Mouse (Mus musculus): ENCODE results near the gene Gpam. TPM values are rescaled to one million over a fixed set of nuclear protein-coding genes. Genes with fewer than 3 reads are reported as not detected.
"Not testable (repeated sequence)": the region's sequence is repeated elsewhere in the genome, so short reads cannot be mapped to it uniquely, and the experiment has no call there.

Gene Gpam
- polyA plus RNA-seq (2015; fragmentation: Nextera tagmentation; extraction: Ambion mirVana), result 16.6 and 21.5 TPM in 2 replicates

- H3K36me3 ChIP-seq, result no peaks in the 10 kb centered on the region
- no peaks in the 10 kb centered on the region for H3K9me3 ChIP-seq (replicated peaks)
- WGBS (ENCODE audit: insufficient replicate concordance), result 56% methylated on average over 11 of the region's 11 CpGs
- no peak for DNase-seq
- peaks cover 17% of the 10 kb centered on the region for H3K4me1 ChIP-seq (replicated peaks)
- peak within 1 kb of the TSS; percentile 73 for H3K27ac ChIP-seq
- peak within 1 kb of the TSS; percentile 52 for H3K4me2 ChIP-seq
- no peaks in the 10 kb centered on the region for H3K27me3 ChIP-seq
- H3K9ac ChIP-seq, result peak within 1 kb of the TSS; percentile 53
- H3K4me3 ChIP-seq (replicated peaks), result peak within 1 kb of the TSS; percentile 42
- ATAC-seq (ENCODE audit: low read depth), result peak; percentile 71
Observed at GRCm38 (mm10) chr19:55127072-55127718, at the start of gene Gpam. TSS of gene Gpam (minus strand) at chr19:55127238.

GRCm38 (mm10) chr19:55171585-55171984 is 44.5 kb upstream of the Gpam start:
- Histone ChIP-seq H3K27ac (no peak overlapping the region), H3K4me2 (no peak overlapping the region), H3K4me3 (replicated peaks) (no peak overlapping the region), H3K4me1 (replicated peaks) (no peaks in the 10 kb centered on the region), H3K9me3 (replicated peaks) (0 out of 2 replicates have a peak, but pooled peaks cover 4% of the 10 kb centered on the region), H3K9ac (no peak overlapping the region), H3K36me3 (no peaks in the 10 kb centered on the region), H3K27me3 (no peaks in the 10 kb centered on the region)
- WGBS (ENCODE audit: insufficient replicate concordance), result 52% methylated on average over 1 of the region's 1 CpGs
- DNase-seq, result no peak
- ATAC-seq (ENCODE audit: low read depth), result no peak

DNA sequence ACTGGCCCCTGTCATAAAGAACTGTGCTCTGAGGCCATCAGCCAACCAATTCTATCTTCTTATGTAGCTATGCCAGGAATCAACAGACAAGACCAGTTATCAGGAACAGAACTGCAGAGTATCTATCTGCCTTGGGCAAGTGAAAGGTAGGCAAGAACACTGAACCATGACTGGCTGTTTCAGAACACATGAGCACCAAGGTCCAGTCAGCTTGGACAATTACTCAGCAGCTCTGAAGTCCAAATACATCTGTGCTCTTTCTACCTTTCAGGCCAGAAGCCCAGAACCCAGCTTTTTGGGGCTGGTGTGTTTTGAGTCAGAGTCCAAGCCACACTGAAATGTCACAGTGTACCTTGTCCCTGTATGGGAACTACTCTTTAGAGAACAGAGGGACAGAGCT is 43.4 kb upstream of the Gpam start:
- peaks cover 2% of the 10 kb centered on the region; the same call in 1 of the 2 replicates for H3K4me1 ChIP-seq (replicated peaks)
- H3K27me3 ChIP-seq, result no peaks in the 10 kb centered on the region
- no peaks in the 10 kb centered on the region for H3K36me3 ChIP-seq
- DNase-seq, result no peak
- H3K4me3 ChIP-seq (replicated peaks), result no peak overlapping the region
- no peak overlapping the region for H3K4me2 ChIP-seq
- no peak for ATAC-seq (ENCODE audit: low read depth)
- no peak overlapping the region for H3K27ac ChIP-seq
- H3K9me3 ChIP-seq (replicated peaks), result 0 out of 2 replicates have a peak, but pooled peaks cover 4% of the 10 kb centered on the region
- H3K9ac ChIP-seq, result no peak overlapping the region

GRCm38 (mm10) chr19:55169236-55169729 is 42.2 kb upstream of the Gpam start:
- H3K9me3 ChIP-seq (replicated peaks); H3K9ac ChIP-seq; H3K4me3 ChIP-seq (replicated peaks); ATAC-seq (ENCODE audit: low read depth); DNase-seq; H3K4me1 ChIP-seq (replicated peaks); H3K36me3 ChIP-seq; H3K27ac ChIP-seq; H3K27me3 ChIP-seq; H3K4me2 ChIP-seq: not testable (repeated sequence)
- WGBS (ENCODE audit: insufficient replicate concordance), result 69% methylated on average over 8 of the region's 8 CpGs

DNA sequence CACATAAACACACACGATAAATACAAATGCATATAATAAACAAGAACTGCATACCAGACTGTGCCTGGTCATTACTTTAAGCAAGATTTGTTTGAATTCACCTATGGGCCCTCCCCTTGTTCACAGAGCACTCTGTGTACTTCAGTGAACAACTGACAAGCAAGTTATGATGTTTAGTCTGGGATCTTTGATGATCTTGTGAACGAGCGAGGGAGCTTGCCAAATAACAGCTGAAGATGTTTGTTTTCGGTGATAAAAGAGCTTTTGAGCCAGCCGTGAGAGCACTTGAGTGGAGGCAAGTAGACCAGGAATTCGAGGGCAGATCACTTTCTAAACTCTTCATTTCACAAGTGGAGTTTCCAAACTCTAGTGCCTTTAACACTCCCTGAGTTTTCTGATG is 41.3 kb upstream of the Gpam start:
- WGBS (ENCODE audit: insufficient replicate concordance), result 63% methylated on average over 6 of the region's 6 CpGs
- DNase-seq, result no peak

DNA sequence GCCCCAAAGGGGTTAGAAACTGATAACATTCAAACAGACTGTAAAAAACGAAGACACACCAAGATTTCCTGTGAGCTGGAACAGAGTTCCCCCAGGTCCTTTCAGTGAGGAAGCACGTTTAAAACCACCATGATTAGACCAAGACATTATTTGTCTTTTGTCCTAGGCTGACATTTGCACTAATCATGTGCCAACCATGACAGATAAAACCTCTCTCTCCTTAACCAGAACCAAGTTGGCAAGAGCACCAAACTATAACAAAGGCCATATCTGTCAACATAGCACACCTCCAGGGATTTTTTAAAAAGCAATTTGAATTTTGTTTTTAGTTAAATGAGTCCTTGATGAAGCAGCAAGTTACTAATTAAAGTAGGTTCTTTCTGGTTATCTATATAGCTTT is 40.7 kb upstream of the Gpam start:
- Histone ChIP-seq H3K4me3 (replicated peaks) (no peak overlapping the region), H3K27ac (no peak overlapping the region), H3K4me1 (replicated peaks) (peaks cover 5% of the 10 kb centered on the region; the same call in 1 of the 2 replicates), H3K9ac (no peak overlapping the region), H3K4me2 (no peak overlapping the region), H3K9me3 (replicated peaks) (0 out of 2 replicates have a peak, but pooled peaks cover 4% of the 10 kb centered on the region), H3K27me3 (no peaks in the 10 kb centered on the region), H3K36me3 (no peaks in the 10 kb centered on the region)
- DNase-seq (no peak), ATAC-seq (ENCODE audit: low read depth) (no peak)
- 31% methylated on average over 2 of the region's 2 CpGs for WGBS (ENCODE audit: insufficient replicate concordance)

More for the DNA sequence above, 41.3 kb upstream of the Gpam start:
- H3K4me2 ChIP-seq, result no peak overlapping the region
- H3K27ac ChIP-seq, result no peak overlapping the region
- H3K9me3 ChIP-seq (replicated peaks), result 0 out of 2 replicates have a peak, but pooled peaks cover 4% of the 10 kb centered on the region
- no peaks in the 10 kb centered on the region for H3K27me3 ChIP-seq
- H3K36me3 ChIP-seq, result no peaks in the 10 kb centered on the region
- no peak overlapping the region for H3K9ac ChIP-seq
- H3K4me3 ChIP-seq (replicated peaks), result no peak overlapping the region
- ATAC-seq (ENCODE audit: low read depth), result no peak
- H3K4me1 ChIP-seq (replicated peaks), result peaks cover 5% of the 10 kb centered on the region; the same call in 1 of the 2 replicates

DNA sequence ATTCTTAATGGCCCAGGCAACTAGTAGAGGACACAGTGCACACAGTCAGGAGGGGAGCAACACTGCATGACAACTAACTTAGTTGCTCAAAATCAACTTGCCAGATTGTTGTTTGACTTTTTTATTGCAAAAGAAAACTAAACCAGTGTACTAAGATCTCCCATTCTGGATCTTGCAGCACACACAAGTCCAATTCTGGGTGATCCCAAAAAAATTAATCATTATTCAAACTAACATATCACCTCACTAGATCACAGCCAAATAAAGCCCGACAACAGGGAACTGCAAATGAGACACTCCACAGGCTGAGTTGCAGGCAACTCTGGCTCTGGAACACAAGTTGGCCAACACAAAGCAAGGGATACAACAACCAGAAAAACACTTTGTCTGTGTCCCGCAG is 39.7 kb upstream of the Gpam start:
- DNase-seq, result no peak
- 68% methylated on average over 2 of the region's 2 CpGs for WGBS (ENCODE audit: insufficient replicate concordance)
- Histone ChIP-seq H3K9me3 (replicated peaks) (0 out of 2 replicates have a peak, but pooled peaks cover 4% of the 10 kb centered on the region), H3K36me3 (no peaks in the 10 kb centered on the region), H3K27ac (no peak overlapping the region), H3K4me3 (replicated peaks) (no peak overlapping the region), H3K27me3 (no peaks in the 10 kb centered on the region), H3K4me2 (no peak overlapping the region), H3K4me1 (replicated peaks) (peaks cover 5% of the 10 kb centered on the region; the same call in 1 of the 2 replicates), H3K9ac (no peak overlapping the region)
- no peak for ATAC-seq (ENCODE audit: low read depth)

- no peak overlapping the region for H3K27ac ChIP-seq
- 59% methylated on average over 4 of the region's 4 CpGs for WGBS (ENCODE audit: insufficient replicate concordance)
- H3K4me2 ChIP-seq, result no peak overlapping the region
Observed at GRCm38 (mm10) chr19:55165954-55166353, 38.9 kb upstream of the Gpam start.

GRCm38 (mm10) chr19:55165183-55165865 is 38.3 kb upstream of the Gpam start:
- Histone ChIP-seq H3K36me3 (no peaks in the 10 kb centered on the region), H3K4me2 (no peak overlapping the region), H3K9me3 (replicated peaks) (0 out of 2 replicates have a peak, but pooled peaks cover 4% of the 10 kb centered on the region), H3K4me1 (replicated peaks) (peaks cover 5% of the 10 kb centered on the region; the same call in 1 of the 2 replicates), H3K27me3 (no peaks in the 10 kb centered on the region), H3K4me3 (replicated peaks) (no peak overlapping the region), H3K9ac (no peak overlapping the region), H3K27ac (no peak overlapping the region)
- DNase-seq, result no peak
- whole genome bisulfite sequencing (ENCODE audit: insufficient replicate concordance), result 68% methylated on average over 1 of the region's 1 CpGs
- ATAC-seq (ENCODE audit: low read depth), result no peak

More at GRCm38 (mm10) chr19:55165954-55166353, 38.9 kb upstream of the Gpam start:
- H3K36me3 ChIP-seq, result no peaks in the 10 kb centered on the region
- H3K4me1 ChIP-seq (replicated peaks), result peaks cover 5% of the 10 kb centered on the region; the same call in 1 of the 2 replicates
- no peak overlapping the region for H3K9ac ChIP-seq
- H3K4me3 ChIP-seq (replicated peaks), result no peak overlapping the region
- DNase-seq (no peak), ATAC-seq (ENCODE audit: low read depth) (no peak)
- H3K9me3 ChIP-seq (replicated peaks), result 0 out of 2 replicates have a peak, but pooled peaks cover 4% of the 10 kb centered on the region
- no peaks in the 10 kb centered on the region for H3K27me3 ChIP-seq

GRCm38 (mm10) chr19:55164162-55164561 is 37.1 kb upstream of the Gpam start:
- WGBS (ENCODE audit: insufficient replicate concordance), result 26% methylated on average over 1 of the region's 1 CpGs
- no peak overlapping the region for H3K27ac ChIP-seq
- no peak overlapping the region for H3K9ac ChIP-seq
- DNase-seq (no peak), ATAC-seq (ENCODE audit: low read depth) (no peak)
- no peak overlapping the region for H3K4me3 ChIP-seq (replicated peaks)
- no peaks in the 10 kb centered on the region for H3K9me3 ChIP-seq (replicated peaks)
- no peaks in the 10 kb centered on the region for H3K27me3 ChIP-seq
- H3K4me2 ChIP-seq, result no peak overlapping the region
- H3K36me3 ChIP-seq, result no peaks in the 10 kb centered on the region
- H3K4me1 ChIP-seq (replicated peaks), result peaks cover 5% of the 10 kb centered on the region; the same call in 1 of the 2 replicates

- Histone ChIP-seq H3K27me3 (no peaks in the 10 kb centered on the region), H3K4me3 (replicated peaks) (no peak overlapping the region), H3K4me2 (no peak overlapping the region), H3K4me1 (replicated peaks) (peaks cover 5% of the 10 kb centered on the region; the same call in 1 of the 2 replicates), H3K9ac (no peak overlapping the region), H3K27ac (no peak overlapping the region), H3K36me3 (no peaks in the 10 kb centered on the region), H3K9me3 (replicated peaks) (no peaks in the 10 kb centered on the region)
- WGBS (ENCODE audit: insufficient replicate concordance), result 69% methylated on average over 4 of the region's 4 CpGs
- no peak for ATAC-seq (ENCODE audit: low read depth)
- DNase-seq, result no peak
Observed at GRCm38 (mm10) chr19:55162271-55162670, 35.2 kb upstream of the Gpam start.

Data from liver, embryonic 13.5 days (tissue).